Mouse (Mus musculus) thymus, adult 2 months (tissue): Measurements from ENCODE around the gene Wdr43.

ENCODE experiments used
- CTCF ChIP-seq: fragments of 200-500 bp; IDR thresholded peaks from 2 replicates; pipeline ENCODE4 v1.5.1; 2012; ENCODE audit warnings: mild to moderate bottlenecking, control low read depth, low read length, moderate library complexity, borderline replicate concordance; ENCODE audit not compliant: control insufficient read depth, poor library complexity, insufficient read depth; ENCODE audit errors: extremely low read depth
- POLR2A ChIP-seq: fragments of 200-500 bp; IDR thresholded peaks from 2 replicates; pipeline ENCODE4 v1.6.1; 2012; ENCODE audit warnings: mild to moderate bottlenecking, low read length, control low read depth, moderate library complexity; ENCODE audit not compliant: control insufficient read depth, poor library complexity, insufficient read depth; ENCODE audit errors: extremely low read depth

DNA sequence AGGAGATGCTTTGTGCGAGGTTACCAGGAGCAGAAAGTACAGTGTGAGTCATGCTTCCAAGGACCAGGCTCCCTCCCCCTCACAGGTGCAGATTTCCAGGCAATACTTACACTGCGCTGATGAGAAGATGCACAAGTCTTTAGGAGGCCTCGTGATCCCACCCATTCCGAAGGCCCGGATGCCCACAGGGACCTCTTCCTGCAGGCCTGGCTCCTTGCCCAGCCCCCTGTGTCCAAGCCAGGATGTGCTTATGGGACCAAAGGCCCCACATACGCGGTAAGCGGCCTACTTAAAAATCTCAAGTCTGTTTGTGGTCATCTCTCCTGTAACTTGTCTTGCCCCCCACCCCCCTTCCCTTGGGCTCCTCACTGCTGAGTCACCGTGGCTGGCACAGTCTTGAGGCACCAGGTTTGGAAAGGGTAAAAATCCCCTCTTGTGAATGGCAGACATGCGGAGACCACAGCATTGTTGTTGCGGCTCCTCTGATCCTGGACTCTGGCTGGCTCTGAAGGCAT, 75.7 kb downstream of the Wdr43 start:
- no peak for TF ChIP-seq CTCF
- no peak for TF ChIP-seq POLR2A
